Mouse (Mus musculus): ENCODE results near the gene Hoxd12. TPM values are rescaled to one million over a fixed set of nuclear protein-coding genes. Genes with fewer than 3 reads are reported as not detected.

Gene Hoxd12
- total RNA-seq, 2 experiments from 2014 or later, result not detected

- intact Hi-C loops (cut with DNase I; ENCODE audit: low total_unique reads), result loop anchor here (5.0 kb wide), 3 partner anchors 264 to 609 kb away; no protein-coding TSS in a partner anchor
Measured at GRCm38 (mm10) chr2:74703317-74703716, 28.5 kb downstream of the Hoxd12 start.

GRCm38 (mm10) chr2:74703720-74704392 lies 29.0 kb downstream of the Hoxd12 start:
- no peak for DNase-seq
- intact Hi-C loops (cut with DNase I; ENCODE audit: low total_unique reads), result loop anchor here (2.0 to 5.0 kb wide), 4 partner anchors 263 to 608 kb away; no protein-coding TSS in a partner anchor

More at GRCm38 (mm10) chr2:74703317-74703716, 28.5 kb downstream of the Hoxd12 start:
- no peak for DNase-seq

- peak; percentile 84 for DNase-seq
- intact Hi-C loops (cut with DNase I; ENCODE audit: low total_unique reads), result loop anchor here (2.0 to 5.0 kb wide), 4 partner anchors 263 to 608 kb away; no protein-coding TSS in a partner anchor
Measured at GRCm38 (mm10) chr2:74704393-74704998, 29.7 kb downstream of the Hoxd12 start, which contains the start of gene Hoxd8. Gene Hoxd8 (plus strand): TSS chr2:74704615.

GRCm38 (mm10) chr2:74704999-74705466 lies 30.2 kb downstream of the Hoxd12 start:
- DNase-seq, result no peak
- intact Hi-C loops (cut with DNase I; ENCODE audit: low total_unique reads), result loop anchor here (2.0 to 5.0 kb wide), 4 partner anchors 262 to 607 kb away; no protein-coding TSS in a partner anchor

GRCm38 (mm10) chr2:74705467-74706089 lies 30.8 kb downstream of the Hoxd12 start:
- intact Hi-C loops (cut with DNase I; ENCODE audit: low total_unique reads), result loop anchor here (2.0 kb wide), 1 partner anchor 347 kb away; no protein-coding TSS in a partner anchor
- no peak for DNase-seq

GRCm38 (mm10) chr2:74706393-74706960 lies 31.7 kb downstream of the Hoxd12 start:
- intact Hi-C loops (cut with DNase I; ENCODE audit: low total_unique reads), result no loop called here
- no peak for DNase-seq

GRCm38 (mm10) chr2:74707599-74707998 lies 32.8 kb downstream of the Hoxd12 start:
- no peak for DNase-seq
- intact Hi-C loops (cut with DNase I; ENCODE audit: low total_unique reads), result no loop called here

GRCm38 (mm10) chr2:74708676-74709075 lies 33.9 kb downstream of the Hoxd12 start:
- no peak for DNase-seq
- intact Hi-C loops (cut with DNase I; ENCODE audit: low total_unique reads), result no loop called here

GRCm38 (mm10) chr2:74709465-74710419 lies 34.9 kb downstream of the Hoxd12 start:
- no peak for DNase-seq
- intact Hi-C loops (cut with DNase I; ENCODE audit: low total_unique reads), result loop anchor here (10.0 kb wide), 1 partner anchor 885 kb away; no protein-coding TSS in a partner anchor

- no peak for DNase-seq
- intact Hi-C loops (cut with DNase I; ENCODE audit: low total_unique reads), result loop anchor here (10.0 kb wide), 1 partner anchor 884 kb away; no protein-coding TSS in a partner anchor
Measured at GRCm38 (mm10) chr2:74710929-74711543, 36.2 kb downstream of the Hoxd12 start.

- intact Hi-C loops (cut with DNase I; ENCODE audit: low total_unique reads), result loop anchor here (10.0 kb wide), 1 partner anchor 883 kb away; no protein-coding TSS in a partner anchor
- DNase-seq, result peak; percentile 64
Measured at GRCm38 (mm10) chr2:74711721-74712621, 37.2 kb downstream of the Hoxd12 start, which contains the start of the genes Hoxd3 and Hoxd4. Gene Hoxd3 (plus strand): TSS chr2:74711927. Gene Hoxd4 (plus strand): TSS chr2:74711929.

GRCm38 (mm10) chr2:74713239-74714150 lies 38.7 kb downstream of the Hoxd12 start:
- no peak for DNase-seq
- intact Hi-C loops (cut with DNase I; ENCODE audit: low total_unique reads), result loop anchor here (10.0 kb wide), 1 partner anchor 881 kb away; no protein-coding TSS in a partner anchor

- DNase-seq, result no peak
Measured at GRCm38 (mm10) chr2:74714156-74714789, 39.5 kb downstream of the Hoxd12 start.

GRCm38 (mm10) chr2:74714881-74715280 lies 40.1 kb downstream of the Hoxd12 start:
- no peak for DNase-seq
- intact Hi-C loops (cut with DNase I; ENCODE audit: low total_unique reads), result loop anchor here (5.0 to 10.0 kb wide), 2 partner anchors 342 to 880 kb away; no protein-coding TSS in a partner anchor

More at GRCm38 (mm10) chr2:74714156-74714789, 39.5 kb downstream of the Hoxd12 start:
- intact Hi-C loops (cut with DNase I; ENCODE audit: low total_unique reads), result loop anchor here (10.0 kb wide), 1 partner anchor 881 kb away; no protein-coding TSS in a partner anchor

Measured in gastrocnemius, postnatal 14 days (tissue).